Mouse (Mus musculus): ENCODE data around the gene Acot5.

Acot5 gene

DNA sequence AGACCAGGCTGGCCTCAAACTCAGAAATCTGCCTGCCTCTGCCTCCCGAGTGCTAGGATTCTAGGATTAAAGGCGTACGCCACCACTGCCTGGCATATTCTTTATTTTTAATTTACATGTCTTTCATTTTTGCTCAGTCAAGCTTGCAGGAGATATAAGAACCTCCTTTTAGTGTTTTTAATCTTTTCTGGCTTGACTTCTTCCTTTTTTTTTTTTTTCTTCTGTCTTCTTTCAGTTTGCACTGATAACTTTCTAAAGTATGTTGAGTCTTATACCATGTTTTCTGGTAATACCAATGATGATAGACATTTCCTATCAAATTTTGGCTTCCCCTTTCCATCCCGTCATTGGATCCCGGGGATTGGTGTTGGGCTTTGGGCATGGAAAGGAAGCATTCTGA is 50.5 kb downstream of the Acot5 start:
- DNase-seq (ENCODE audit: low spot score in 2 of 2): no peak
